Mouse (Mus musculus) liver, adult 2 months (tissue): Measurements from ENCODE around the gene Wrb.

ENCODE experiments used
- CTCF ChIP-seq: fragments of 200-500 bp; IDR thresholded peaks from 2 replicates; pipeline ENCODE4 v1.5.1; 2011; ENCODE audit warnings: low read depth, low read length, control low read depth
- POLR2A ChIP-seq: fragments of 200-500 bp; IDR thresholded peaks from 2 replicates; pipeline ENCODE4 v1.6.1; 2011; ENCODE audit warnings: low read length, control low read depth; ENCODE audit not compliant: insufficient read depth; ENCODE audit errors: extremely low read depth

DNA sequence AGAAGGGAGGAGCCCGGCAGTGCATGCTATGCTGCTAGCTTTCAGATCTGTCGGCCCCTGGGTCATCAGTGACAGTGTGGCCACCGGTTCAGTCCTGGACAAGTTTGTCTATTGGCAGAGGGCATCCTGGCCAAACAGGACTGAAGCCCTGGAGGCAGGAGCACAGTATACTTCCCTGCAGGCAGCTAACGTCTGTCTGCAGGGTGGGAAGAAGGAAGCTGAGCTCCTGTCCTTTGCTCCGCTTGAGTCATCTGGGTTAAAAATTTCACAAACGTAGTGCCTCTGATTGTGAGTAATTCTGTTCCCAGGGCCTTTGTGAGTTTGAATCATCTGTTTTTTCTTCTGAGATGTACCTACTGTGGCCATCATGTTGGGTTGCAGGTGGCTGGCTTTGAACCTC is 3.6 kb downstream of the Wrb start:
- TF ChIP-seq POLR2A: no peak
- no peak for TF ChIP-seq CTCF
